Mouse (Mus musculus) thymus, postnatal 10 days (tissue): ENCODE data around the gene Bpifb4.
A peak's percentile ranks its signal among the peaks of the same experiment; 100 is the strongest.

Experiments used
- DNase-seq, 2 experiments: peaks; one replicate each; pipeline ENCODE4 v3.0.0; 2021; ENCODE audit warnings: low spot score in 2 of 2

The Bpifb4 gene

DNA sequence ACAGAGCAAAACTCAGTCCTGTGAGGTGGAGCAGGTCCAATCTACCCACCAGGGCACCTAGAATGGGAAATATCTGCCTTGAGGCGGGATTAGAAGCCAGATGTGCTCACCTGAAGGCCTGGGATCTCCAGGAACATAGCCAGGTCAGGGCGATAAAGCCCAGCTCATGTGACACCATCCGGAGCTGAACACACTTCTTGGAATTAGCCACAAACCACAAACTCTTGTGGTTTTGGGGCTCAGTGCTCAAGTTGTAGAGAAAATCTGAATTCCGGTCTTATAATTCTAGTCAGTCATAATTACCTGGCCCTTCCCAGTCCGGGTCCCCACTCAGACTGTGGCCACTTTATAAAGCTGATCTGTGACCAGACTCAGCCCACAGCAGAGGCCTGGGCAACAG lies at the start of gene Bpifb4:
Gene Bpifb4 (plus strand): TSS at position 370 of the 400 bp plus-strand sequence.
- no peak for DNase-seq

DNA sequence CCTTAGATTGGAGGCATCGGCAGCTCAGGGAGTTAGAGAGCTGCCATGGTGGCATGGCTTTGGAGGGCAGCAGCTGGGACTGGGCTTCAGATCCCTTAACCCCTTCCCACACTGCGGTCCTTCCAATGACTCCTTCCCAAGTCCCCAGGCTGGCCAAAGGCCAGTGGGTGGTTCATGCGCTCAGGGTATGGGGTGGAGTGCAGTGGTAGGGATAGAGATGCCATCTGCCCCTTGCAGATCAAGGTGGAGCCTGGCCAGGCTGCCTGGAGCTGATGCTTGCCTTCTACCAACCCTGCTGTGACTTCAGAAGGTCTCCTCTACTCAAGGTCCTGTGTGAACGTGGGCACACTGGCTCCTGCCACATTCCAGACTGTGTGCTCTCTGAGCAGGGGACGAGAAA lies 38.9 kb upstream of the Bpifb4 start:
- no peak for DNase-seq

DNA sequence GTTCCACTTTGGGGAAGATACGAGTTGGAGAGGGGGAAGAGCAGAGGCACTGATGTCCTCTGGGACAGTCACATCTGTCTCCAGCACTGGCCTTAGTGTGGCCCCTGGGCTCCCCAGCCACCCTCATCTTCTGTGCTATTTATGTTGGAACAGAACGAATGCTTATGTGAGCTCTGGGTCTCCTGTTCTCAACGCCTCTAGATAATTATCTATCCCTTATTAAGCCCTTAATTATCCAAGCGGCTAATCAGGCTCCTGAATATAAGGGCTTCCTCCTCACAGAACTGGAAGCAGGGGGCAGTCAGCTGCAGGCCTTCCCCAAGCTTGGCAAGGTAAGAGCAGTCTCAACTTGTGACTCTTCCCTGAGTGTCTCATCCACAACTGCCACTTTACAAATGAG lies 37.9 kb upstream of the Bpifb4 start, which contains the start of gene Bpifb6:
Gene Bpifb6 (plus strand): TSS at position 301 of the 400 bp plus-strand sequence.
- no peak for DNase-seq

DNA sequence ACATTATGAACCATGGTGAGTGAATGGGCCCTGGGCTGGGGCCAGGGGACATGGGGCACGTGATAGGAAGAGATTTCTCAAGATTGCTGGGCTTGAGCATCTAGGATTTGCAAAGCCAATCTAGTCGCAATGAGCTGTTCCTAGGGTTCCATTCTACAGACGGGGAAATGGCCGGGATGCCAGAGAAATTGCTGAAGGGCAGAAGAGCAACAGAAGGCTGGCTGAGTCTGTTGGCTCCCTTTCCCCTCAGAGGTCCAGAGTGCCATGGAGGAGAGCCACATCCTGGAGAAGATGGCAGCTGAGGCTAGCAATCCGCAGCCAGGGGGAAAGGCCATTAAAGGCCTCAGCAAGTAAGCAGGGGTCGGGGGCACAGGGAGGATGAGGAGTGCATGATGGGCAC lies 35.3 kb upstream of the Bpifb4 start:
- DNase-seq: no peak

DNA sequence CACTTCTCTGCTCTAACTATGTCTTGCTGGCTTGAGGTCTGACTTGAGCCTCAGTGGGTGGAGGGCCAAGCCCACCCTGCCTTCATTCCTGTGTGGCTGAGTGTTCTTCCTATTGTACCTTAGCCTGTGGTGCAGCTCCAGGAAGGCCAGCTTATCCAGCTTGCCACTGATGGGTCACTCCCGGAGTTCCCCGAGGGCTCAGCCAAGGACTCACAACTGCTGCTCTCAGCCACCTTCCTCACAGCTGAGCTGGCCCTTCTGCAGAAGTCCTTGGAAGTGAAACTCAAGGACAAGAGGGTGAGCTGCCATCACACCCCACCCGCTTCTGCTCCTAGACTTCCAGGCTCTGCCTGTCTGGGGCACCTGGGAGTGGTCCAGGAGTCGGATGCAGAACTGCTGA lies 31.4 kb upstream of the Bpifb4 start:
- no peak for DNase-seq

DNA sequence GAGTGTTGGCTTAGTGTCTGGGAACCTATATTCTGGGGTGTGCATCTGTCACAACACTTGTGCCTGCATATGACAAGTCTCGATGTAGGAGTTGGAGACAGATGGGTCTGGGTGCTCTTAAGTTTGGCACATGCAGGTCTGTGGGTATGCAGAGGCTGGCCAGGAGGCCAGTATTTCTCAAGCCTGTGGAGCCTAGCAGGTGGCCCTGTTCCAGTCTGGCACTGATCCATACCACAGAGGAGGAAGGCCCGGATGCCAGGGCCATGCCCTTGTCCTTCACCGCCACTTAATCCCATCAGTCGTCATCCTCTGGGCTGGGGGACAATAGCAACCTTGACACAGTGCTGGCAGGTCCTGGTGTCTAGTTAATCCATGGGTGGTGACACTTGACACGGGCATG lies 23.9 kb upstream of the Bpifb4 start:
- no peak for DNase-seq

DNA sequence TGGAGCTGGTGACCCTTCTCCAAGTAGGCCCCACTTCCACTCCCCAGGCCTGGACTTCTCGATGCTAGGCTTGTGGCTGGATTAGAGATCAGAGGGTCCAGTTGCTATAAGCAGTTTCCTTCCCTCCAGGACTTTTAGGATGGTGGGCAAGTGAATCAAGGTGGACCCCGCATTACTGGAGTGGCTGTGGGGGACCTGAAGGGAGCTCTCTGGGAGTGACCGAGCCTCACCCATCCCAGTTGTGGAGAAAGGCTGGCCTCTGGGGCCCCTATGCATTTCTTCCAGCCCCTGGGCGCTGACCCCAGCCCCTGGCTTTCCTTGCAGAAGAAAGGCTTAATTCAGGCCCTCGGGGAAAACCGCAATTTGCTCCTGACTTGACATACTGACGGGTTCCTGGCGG lies 20.1 kb upstream of the Bpifb4 start, which contains the start of gene Bpifb3:
Gene Bpifb3 (plus strand): TSS at position 301 of the 400 bp plus-strand sequence.
- no peak for DNase-seq

DNA sequence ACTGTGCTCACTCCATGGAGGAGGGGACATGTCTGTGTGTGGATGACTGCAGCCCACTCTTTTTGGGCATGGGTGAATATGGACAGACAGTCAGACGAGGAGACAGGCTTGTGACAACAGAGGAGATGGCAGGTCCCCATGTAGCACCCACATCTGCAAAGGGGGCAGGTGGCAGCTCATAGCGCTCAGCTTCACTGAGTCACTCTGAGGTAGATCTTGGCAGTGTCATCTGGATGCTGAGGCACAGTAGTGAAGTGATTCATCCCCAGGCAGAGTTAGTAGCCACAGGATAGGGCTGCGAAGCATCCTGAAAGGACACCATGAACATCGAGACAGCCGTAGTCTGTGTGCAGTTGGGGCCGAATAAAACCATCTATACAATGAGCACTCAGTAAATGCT lies 16.8 kb upstream of the Bpifb4 start:
- DNase-seq: no peak

DNA sequence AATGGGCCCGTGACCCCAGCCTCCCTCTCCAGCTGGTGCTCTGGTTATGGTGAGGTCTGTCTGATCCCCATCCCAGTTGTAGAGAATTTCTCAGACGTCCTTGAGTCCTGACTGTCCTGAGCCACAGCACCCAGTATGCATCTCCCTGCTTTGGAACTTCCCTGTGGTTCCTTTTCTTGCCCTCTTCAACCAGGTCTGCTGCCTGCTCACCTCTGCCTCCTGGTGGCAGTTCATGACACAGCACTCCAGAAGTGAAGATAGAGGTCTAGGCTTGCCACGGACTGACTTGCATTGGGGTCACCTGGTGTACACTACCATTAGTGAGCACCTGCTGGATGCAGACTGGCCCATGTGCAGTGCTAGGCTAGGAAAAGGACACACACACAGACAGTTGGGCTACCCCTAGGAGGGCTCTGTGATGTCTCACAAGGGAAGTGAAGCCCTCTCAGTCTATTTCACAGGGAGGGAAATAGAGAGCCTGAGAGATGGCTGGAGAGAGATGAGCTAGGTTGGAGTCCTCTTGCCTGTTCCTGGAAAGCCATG lies 8.1 kb upstream of the Bpifb4 start:
- DNase-seq: peak; percentile 12 to 44

DNA sequence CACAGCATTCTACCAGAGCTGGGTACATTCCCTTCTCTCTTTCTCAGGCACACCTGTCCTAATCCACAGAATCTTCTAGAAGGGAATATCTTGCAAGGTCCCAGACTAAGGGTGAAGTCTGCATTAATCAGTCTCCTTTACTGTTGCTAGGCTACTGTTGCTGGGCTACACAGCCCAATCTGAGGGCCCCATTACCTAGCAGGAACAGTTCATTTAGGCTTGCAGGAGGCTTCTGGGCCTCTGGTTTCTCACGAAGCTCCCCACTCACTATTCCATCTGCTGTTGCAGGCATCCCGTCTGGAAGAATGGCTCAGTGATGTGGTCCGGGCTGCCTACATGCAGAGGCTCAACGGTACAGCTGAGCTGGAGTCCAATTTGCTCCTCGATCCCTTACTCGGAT lies 6.9 kb upstream of the Bpifb4 start:
- DNase-seq: no peak

DNA sequence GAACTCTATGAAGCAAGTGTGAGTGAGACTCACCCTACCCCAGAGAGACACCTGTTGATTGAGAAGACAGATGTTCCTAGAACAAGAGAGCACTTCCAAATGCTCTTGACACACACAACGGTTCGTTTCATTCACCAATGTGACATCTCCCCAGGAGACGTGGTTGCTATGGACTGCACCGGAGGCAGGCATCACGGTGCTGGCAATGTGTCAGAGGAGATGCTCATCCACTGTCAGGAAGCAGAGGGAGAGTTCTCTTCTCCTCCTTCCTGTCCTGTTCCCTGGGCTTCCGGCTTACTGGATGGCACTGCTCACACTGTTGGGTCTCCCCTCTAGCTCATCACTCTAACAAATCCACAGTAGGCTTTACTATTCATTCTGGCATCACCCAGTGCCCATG lies 4.7 kb upstream of the Bpifb4 start:
- DNase-seq: no peak

DNA sequence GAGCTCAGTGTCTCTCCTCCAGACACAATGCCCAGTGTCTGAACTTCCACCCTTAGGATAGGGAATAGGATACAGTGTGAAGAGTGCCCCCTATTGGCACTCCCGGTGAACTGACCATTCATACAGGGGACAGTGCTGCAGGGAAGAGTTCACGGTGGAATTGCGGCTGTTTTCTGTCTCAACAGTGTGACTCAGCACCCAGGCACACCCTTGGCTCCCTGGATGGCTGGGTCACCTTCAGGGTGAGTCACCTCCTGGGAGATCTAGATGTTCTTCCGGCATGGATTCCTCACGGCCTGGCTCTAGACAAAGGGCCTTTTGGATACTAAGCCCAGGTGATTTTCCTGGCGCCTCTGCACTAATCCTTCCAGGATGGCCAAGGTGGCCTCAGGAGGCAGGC lies 2.7 kb upstream of the Bpifb4 start:
- no peak for DNase-seq

DNA sequence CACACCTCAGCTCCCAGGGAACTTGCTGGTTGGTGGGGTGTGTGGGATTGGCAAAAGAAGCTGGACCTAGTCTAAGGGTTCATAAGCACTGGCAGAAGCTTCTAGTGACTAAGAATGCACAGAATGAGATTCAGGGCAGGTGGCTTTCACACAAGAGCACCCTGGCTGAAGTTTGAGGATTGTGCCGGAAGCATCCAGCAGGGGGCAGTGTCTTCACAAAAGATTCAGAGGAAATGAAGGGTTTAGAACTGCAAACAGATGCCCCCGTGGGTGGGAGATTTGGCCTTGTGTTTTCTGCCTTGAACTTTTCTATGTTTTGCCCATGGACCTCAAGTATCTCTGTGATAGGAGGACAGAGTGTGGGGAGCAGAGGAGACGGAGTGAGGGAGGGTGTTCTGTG lies 5.5 kb downstream of the Bpifb4 start:
- peak in 1 of 2 experiments; percentile 45 for DNase-seq

DNA sequence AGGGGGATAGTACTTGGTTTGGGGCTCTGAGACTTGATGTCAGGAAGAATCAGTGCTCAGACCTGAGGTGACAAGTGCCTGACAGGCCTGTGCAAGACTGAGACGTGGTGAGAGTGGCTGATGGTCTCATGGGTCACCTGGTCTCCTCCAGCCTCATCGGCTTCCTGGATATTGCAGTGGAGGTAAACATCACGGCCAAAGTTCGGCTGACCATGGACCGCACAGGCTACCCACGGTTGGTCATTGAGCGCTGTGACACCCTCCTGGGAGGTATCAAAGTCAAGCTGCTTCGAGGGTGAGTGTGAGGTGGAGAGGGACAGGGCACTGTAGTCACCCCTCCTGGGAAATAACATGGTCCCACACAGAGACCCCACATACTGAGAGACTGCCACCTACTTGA lies 6.6 kb downstream of the Bpifb4 start:
- no peak for DNase-seq

DNA sequence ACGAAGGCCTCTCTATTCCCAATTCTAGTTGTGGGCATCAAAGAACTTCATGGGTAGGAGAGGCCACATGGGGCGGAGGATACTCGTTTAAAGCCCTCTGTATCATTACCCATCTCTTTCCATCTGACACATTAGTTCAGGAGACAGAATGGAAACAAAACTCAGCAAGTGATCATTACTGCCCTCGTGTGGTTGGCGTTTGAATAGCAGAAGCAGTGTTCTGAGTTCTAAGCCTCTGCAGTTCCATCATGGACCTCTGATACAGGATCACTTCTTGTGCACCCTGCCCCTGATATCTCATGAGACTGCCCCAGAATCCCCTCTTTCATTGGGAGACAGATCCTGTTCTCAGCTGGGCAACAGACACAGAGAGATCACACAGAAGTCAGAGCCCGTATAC lies 14.9 kb downstream of the Bpifb4 start:
- peak; percentile 8 to 54 for DNase-seq

DNA sequence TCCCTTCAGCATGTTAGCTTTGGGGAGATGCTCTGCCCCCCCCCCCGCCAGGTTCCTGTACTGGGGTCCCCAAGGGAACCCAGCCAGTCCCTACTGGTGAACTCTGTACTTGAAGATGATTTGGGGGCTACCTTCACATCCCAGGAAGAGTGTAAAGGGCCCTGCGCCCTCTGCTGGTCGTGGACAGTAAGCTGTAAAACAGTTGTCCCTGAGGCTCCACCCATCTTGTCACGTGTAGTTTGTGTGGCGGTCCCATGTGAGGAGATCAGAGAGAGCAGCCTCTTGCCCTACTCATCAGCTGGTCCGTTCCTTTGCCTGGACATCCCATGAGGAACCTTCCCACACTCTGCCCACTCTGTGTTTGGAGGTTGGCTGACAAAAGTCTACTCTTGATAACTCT lies 15.8 kb downstream of the Bpifb4 start:
- DNase-seq: peak in 1 of 2 experiments; percentile 56

DNA sequence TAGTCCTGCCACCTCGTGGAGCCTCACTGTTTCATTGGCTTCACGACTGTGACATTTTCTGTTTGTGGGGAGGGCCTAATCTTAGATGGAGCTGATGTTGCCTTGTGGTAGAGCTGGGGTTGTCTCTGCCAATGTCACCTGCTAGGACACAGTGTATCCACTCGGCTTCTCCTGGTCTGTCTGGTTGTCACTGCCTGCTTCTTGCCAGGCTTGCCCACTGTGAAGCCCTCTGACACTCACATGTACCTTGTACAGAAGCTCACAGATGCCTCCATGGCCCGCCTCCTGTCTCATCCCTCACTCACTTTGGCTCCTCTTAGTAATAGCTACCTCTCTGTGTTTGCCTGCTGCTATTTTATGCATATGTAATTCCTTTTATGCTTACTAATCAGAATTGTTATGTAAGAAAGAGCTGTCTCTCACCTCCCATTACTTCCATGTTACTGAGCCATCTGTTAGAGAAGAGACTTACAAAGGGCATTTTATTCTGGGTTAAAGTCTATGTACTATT lies 24.9 kb downstream of the Bpifb4 start:
- DNase-seq: no peak

DNA sequence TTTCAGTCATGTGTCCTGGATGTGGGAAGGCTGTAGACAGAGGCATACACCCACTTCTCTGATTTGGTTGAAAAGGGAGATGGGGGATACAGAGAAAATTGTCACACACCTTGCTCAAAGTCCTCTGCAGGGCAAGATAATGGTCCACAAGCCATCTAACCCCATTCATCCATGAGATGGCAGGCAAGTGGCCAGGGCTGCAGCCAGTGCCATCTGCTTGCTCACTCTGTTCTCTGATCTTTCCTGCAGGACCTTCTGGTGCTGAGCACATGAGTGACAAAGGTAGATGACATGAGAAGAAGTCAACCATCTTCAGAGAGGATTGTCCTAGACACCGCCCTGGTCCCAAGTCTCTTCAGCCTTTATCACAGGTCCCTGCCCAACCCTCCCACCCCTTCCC lies 25.3 kb downstream of the Bpifb4 start:
- no peak for DNase-seq

DNA sequence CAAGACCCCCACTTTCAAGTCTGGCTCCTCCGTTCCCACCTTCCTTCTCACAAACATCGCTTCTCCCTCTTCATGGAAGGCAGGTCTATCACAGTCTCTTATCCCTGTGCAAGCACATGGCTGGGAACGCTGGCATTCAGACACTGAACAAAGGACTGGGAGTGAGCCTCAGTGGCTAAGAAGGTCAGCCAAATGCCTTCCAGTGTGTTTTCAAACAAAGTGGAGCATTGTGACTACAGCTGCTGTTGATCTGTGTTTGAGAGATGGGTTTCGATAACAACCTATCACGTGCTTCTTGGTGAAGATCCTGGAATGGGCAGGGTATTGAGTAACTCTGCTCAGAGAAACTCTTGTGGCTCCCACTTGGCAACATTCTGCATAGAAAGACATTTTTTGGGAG lies 32.2 kb downstream of the Bpifb4 start:
- no peak for DNase-seq

DNA sequence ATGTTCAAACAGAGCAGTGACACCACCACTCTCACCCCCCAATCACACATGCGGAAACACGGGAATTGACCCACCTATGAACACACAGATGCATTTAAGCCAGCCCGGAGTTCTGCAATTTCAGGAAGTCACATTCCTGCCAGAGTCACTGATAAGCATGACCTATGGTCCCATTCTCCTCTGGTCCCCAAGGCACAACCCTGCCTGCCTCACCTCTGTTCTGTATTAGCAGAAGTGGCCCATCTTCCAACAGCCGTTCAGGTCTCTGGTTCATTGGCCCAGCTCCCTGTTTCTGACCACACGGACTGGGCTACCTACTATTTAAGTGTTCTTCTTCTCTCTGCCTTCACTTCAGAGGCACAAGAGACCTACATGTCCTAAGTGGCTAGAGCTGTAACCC lies 36.6 kb downstream of the Bpifb4 start, which contains the start of gene Bpifa6:
Gene Bpifa6 (plus strand): TSS at position 364 of the 400 bp plus-strand sequence.
- no peak for DNase-seq

DNA sequence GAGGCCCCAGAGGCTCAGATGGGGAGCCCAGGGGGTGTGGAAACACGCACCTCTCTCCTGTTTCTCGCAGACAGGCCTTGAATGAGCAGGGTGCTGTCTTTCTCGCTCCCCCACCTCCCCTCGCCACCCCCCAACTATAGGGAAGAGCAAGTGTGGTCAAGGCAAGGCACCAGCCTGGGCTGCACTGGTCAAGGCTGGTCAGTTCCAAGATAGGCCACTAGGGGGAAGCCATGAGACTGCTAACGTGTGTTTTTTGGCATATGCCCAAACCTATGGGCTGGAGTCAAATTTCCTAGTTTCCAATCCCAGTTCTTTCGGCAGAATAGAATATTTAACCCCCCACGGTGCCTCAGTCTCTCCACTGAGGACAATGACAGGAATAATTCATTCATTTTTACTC lies 57.8 kb downstream of the Bpifb4 start:
- peak; percentile 5 to 45 for DNase-seq

DNA sequence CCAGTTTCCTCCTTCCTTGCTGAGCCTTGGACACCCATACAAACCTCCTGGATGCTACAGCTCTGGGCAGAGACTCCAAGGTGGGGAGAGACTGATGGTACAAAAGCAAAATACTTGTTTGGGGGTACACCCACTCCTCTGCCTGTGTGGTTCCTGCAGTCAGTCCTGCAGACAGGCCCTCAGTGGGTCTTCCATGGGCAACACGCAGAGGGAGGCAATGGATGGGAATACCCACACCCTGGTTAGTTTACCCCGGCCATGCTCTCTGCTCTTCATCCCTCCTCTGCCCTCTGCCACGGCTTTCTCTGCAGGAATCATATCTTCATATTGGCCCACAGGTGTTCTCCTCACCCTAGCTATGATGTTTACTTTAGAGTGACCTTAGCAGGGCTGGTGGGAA lies 62.5 kb downstream of the Bpifb4 start:
- no peak for DNase-seq

DNA sequence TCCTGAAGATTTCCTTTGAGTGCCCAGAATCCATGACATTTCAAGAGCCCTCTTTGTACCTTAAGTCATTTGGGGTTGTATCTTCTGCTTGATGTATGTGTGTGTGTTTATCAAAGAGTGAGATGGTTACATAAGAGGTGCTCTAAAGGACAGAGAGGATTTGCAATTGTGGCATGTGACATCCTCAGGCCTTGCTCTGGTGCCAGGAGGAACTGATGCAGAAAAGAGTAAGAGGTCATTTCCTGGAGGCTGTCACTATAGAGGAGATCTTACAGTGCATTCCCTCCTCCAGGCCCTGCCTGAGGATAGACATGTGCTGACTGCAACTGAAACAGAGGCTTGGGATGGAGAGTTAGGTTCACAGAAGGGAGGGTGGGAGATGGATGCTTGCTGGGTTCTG lies 63.0 kb downstream of the Bpifb4 start:
- no peak for DNase-seq

DNA sequence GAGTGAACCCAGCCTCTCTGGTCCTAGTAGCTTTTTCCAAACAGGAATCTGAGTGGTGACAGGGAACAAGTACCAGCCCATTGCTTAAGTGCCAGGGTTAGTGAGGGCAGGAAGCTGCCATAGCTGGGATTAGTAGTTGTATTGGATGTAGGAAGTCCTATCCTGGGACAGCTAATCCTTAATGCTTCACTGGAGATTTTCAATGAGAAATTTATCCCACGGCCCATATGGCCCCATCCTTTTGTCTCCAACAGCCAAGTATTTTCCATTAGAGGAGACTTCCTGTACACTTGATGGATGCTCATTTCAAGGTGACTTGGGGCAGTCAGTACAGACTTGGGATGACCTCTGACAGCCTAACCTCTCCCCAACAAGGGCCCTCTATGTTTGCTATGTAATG lies 66.4 kb downstream of the Bpifb4 start:
- DNase-seq: no peak
